Mouse (Mus musculus) limb, embryonic 14.5 days (tissue): ENCODE measurements around the gene Kif7. TPM values are rescaled to one million over a fixed set of nuclear protein-coding genes. Genes with fewer than 3 reads are reported as not detected.

Experiments
- ATAC-seq: fragments of 200-750 bp; cut with Nextera tagmentation; 2 replicates; pipeline ENCODE4 v1.8.0; 2017; ENCODE audit warnings: low read depth, moderate number of reproducible peaks, moderate TSS enrichment; ENCODE audit not compliant: low FRiP score
- DNase-seq: peaks from one replicate; pipeline ENCODE4 v3.0.0-alpha.2; 2015; ENCODE audit warnings: low spot score
- H3K27ac ChIP-seq: fragments of 300-500 bp; sonication (generic); replicated peaks from 2 replicates; pipeline ENCODE4 v1.5.1; 2014; ENCODE audit warnings: low read depth, mild to moderate bottlenecking, low read length, moderate library complexity, mixed read lengths
- H3K27me3 ChIP-seq: fragments of 300-500 bp; sonication (generic); 2 replicates; pipeline ENCODE4 v1.6.1; 2014; ENCODE audit warnings: low read length, mixed read lengths; ENCODE audit not compliant: control insufficient read depth, insufficient read depth
- H3K36me3 ChIP-seq: fragments of 300-500 bp; sonication (generic); 2 replicates; pipeline ENCODE4 v1.6.1; 2014; ENCODE audit warnings: mild to moderate bottlenecking, low read length, moderate library complexity, mixed read lengths; ENCODE audit not compliant: control insufficient read depth, insufficient read depth
- H3K4me1 ChIP-seq: fragments of 300-500 bp; sonication (generic); 2 replicates; pipeline ENCODE4 v1.6.1; 2014; ENCODE audit warnings: antibody characterized with exemption, low read length, mixed read lengths; ENCODE audit not compliant: control insufficient read depth, insufficient read depth
- H3K4me2 ChIP-seq: fragments of 300-500 bp; sonication (generic); replicated peaks from 2 replicates; pipeline ENCODE4 v1.6.1; 2014; ENCODE audit warnings: low read depth, mild to moderate bottlenecking, low read length, moderate library complexity; ENCODE audit not compliant: severe bottlenecking
- H3K4me3 ChIP-seq: fragments of 300-500 bp; sonication (generic); replicated peaks from 2 replicates; pipeline ENCODE4 v1.5.1; 2014; ENCODE audit warnings: low read length
- H3K9ac ChIP-seq: fragments of 300-500 bp; sonication (generic); 2 replicates; pipeline ENCODE4 v1.6.1; 2014; ENCODE audit warnings: mild to moderate bottlenecking, low read depth, low read length, moderate library complexity; ENCODE audit not compliant: severe bottlenecking
- H3K9me3 ChIP-seq: fragments of 300-500 bp; sonication (generic); 2 replicates; pipeline ENCODE4 v1.6.1; 2016; ENCODE audit warnings: low read length; ENCODE audit not compliant: control insufficient read depth
- POLR2A ChIP-seq: fragments of 200-500 bp; IDR thresholded peaks from 2 replicates; pipeline ENCODE4 v1.8.0; 2012; ENCODE audit warnings: inconsistent platforms, mild to moderate bottlenecking, moderate library complexity, borderline replicate concordance; ENCODE audit not compliant: insufficient read depth, insufficient read length; ENCODE audit errors: extremely low read depth
- WGBS: fragments of 180-500 bp; shearing (Covaris S2); extraction: QIAGEN DNeasy Blood & Tissue Kit; methylation state at CpG from one replicate; pipeline ENCODE4 v1.1.7; 2014; 5-methylcytosine and 5-hydroxymethylcytosine counted together
- polyA plus RNA-seq, 2 experiments: library from polyadenylated mRNA; depleted of rRNA in 1 of 2; stranded (reverse) in 1 of 2; unstranded in 1 of 2; fragments of >200 nt; fragmentation: Nextera tagmentation in 1 of 2; extraction: Ambion mirVana in 1 of 2; gene quantifications; 2 replicates each; pipeline versions ENCODE4 v1.2.1 to v1.2.3; 2012 to 2014

Gene Kif7
- 14.6 and 14.9 TPM in 2 replicates for polyA plus RNA-seq (2012; rRNA removed)
- polyA plus RNA-seq (2014; fragmentation: Nextera tagmentation; extraction: Ambion mirVana) = 7.2 and 8.2 TPM in 2 replicates

- 0% methylated on average over 36 of the region's 55 CpGs for WGBS
- no peak within 1 kb of the TSS for H3K27ac ChIP-seq
- peak; percentile 84 for DNase-seq
Measured at GRCm38 (mm10) chr7:79715187-79715981, at the start of gene Kif7. TSS of gene Kif7 (minus strand) at chr7:79715720.

GRCm38 (mm10) chr7:79762106-79762505, 46.6 kb upstream of the Kif7 start:
- Histone ChIP-seq H3K9me3 (no peaks in the 10 kb centered on the region), H3K36me3 (no peaks in the 10 kb centered on the region), H3K4me1 (no peaks in the 10 kb centered on the region), H3K9ac (no peak overlapping the region), H3K4me3 (no peak overlapping the region), H3K27me3 (no peaks in the 10 kb centered on the region), H3K4me2 (no peak overlapping the region), H3K27ac (no peak overlapping the region)
- WGBS = 77% methylated on average over 8 of the region's 8 CpGs
- no peak for TF ChIP-seq POLR2A
- ATAC-seq (no peak), DNase-seq (no peak)

More at GRCm38 (mm10) chr7:79715187-79715981, at the start of gene Kif7:
- H3K27me3 ChIP-seq = peaks cover 4% of the 10 kb centered on the region; the same call in 1 of the 2 replicates
- peak within 1 kb of the TSS; percentile 81 for H3K4me3 ChIP-seq
- peak within 1 kb of the TSS; percentile 76 for H3K4me2 ChIP-seq
- H3K9ac ChIP-seq = peak within 1 kb of the TSS; percentile 82
- H3K36me3 ChIP-seq = peaks cover 9% of the 10 kb centered on the region; the same call in 1 of the 2 replicates
- peak; percentile 77; the same call in 1 of the 2 replicates for TF ChIP-seq POLR2A
- peak; percentile 96 for ATAC-seq
- peaks cover 5% of the 10 kb centered on the region for H3K4me1 ChIP-seq
- H3K9me3 ChIP-seq = no peaks in the 10 kb centered on the region

- Histone ChIP-seq H3K4me3 (no peak overlapping the region), H3K4me2 (no peak overlapping the region), H3K9ac (no peak overlapping the region), H3K4me1 (no peaks in the 10 kb centered on the region), H3K36me3 (no peaks in the 10 kb centered on the region), H3K9me3 (no peaks in the 10 kb centered on the region), H3K27me3 (no peaks in the 10 kb centered on the region), H3K27ac (no peak overlapping the region)
- ATAC-seq = no peak
- 70% methylated on average over 5 of the region's 5 CpGs for WGBS
- no peak for TF ChIP-seq POLR2A
- DNase-seq = no peak
Measured at GRCm38 (mm10) chr7:79761124-79761876, 45.8 kb upstream of the Kif7 start.

- H3K9ac ChIP-seq = no peak overlapping the region
- TF ChIP-seq POLR2A = no peak
- no peak overlapping the region for H3K4me3 ChIP-seq
- H3K36me3 ChIP-seq = no peaks in the 10 kb centered on the region
- ATAC-seq (no peak), DNase-seq (no peak)
- H3K27ac ChIP-seq = no peak overlapping the region
- no peaks in the 10 kb centered on the region for H3K9me3 ChIP-seq
- H3K27me3 ChIP-seq = no peaks in the 10 kb centered on the region
- no peaks in the 10 kb centered on the region for H3K4me1 ChIP-seq
- H3K4me2 ChIP-seq = no peak overlapping the region
Measured at GRCm38 (mm10) chr7:79759766-79760165, 44.2 kb upstream of the Kif7 start.

- ATAC-seq (no peak), DNase-seq (no peak)
- Histone ChIP-seq H3K36me3 (no peaks in the 10 kb centered on the region), H3K4me1 (no peaks in the 10 kb centered on the region), H3K9me3 (no peaks in the 10 kb centered on the region), H3K9ac (no peak overlapping the region), H3K27ac (no peak overlapping the region), H3K4me2 (no peak overlapping the region), H3K4me3 (no peak overlapping the region), H3K27me3 (no peaks in the 10 kb centered on the region)
- no peak for TF ChIP-seq POLR2A
- WGBS = 69% methylated on average over 6 of the region's 6 CpGs
Measured at GRCm38 (mm10) chr7:79758176-79758575, 42.7 kb upstream of the Kif7 start.
